Mouse (Mus musculus) adrenal gland, adult 18-20 months (tissue): ENCODE data around the gene Cisd2. TPM values are rescaled to one million over a fixed set of nuclear protein-coding genes. Genes with fewer than 3 reads are reported as not detected.
A peak's percentile ranks its signal among the peaks of the same experiment; 100 is the strongest.

ENCODE experiments used
- DNase-seq, 2 experiments: peaks; one replicate each; pipeline ENCODE4 v3.0.0; 2021 to 2022; ENCODE audit warnings: low spot score in 2 of 2
- long read RNA-seq, 2 experiments: library from polyadenylated mRNA; stranded (forward); transcript quantifications; one replicate each; pipeline ENCODE4 v2.0.0; 2021
- total RNA-seq, 2 experiments: library from RNA; stranded (reverse); gene quantifications; 1 replicate in 1 of 2; 2 replicates in 1 of 2; pipeline ENCODE4 v1.2.3; 2021

The Cisd2 gene
- total RNA-seq = 10 to 100 TPM; 25.7 to 37.3 TPM
- long read RNA-seq, experiment 1, transcript Cisd2-201 (3 exons, 3,361 nt) = major isoform, 18 of 23 reads
- long read RNA-seq, experiment 1, partial matches to known transcripts = 0 of 23 reads
- long read RNA-seq, experiment 1, other reads (novel, unspliced or antisense) = 3 of 23 reads
- long read RNA-seq, experiment 2, transcript Cisd2-201 (3 exons, 3,361 nt) = major isoform, 55 of 62 reads
- long read RNA-seq, experiment 2, partial matches to known transcripts = 0 of 62 reads
- long read RNA-seq, experiment 2, other reads (novel, unspliced or antisense) = 6 of 62 reads

DNA sequence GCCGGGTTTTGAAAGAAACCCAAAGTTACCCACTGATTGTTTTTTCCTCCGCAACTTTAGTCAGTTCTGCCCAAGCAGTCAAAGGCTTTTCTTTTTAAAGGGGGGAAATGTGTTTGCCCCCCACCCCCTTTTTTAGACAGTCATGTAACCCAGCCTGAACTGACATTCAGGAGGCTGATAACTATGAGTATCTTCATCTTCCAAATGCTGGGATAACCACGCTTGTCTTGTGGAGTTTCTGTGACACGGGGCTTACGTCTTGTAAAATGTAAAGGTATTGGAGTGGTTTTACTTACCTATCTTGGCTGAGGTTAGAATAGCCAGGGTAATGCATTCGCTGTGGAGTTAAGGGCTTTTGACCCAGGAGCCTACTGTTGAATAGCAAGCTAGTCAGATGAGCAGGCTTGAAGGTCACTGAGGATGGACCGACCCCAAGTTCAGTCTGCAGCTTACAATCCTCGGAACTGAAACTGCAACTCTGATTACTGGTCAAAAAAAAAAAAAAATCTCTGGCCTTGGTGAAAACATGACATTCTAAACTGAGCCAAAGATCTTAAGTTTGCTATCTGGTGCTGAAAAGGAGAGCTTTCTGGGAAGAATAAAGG, at the start of gene Cisd2:
Gene Cisd2 (minus strand): TSS at position 318 of the 605 bp plus-strand sequence.
- DNase-seq = peak in 1 of 2 experiments; percentile 7

DNA sequence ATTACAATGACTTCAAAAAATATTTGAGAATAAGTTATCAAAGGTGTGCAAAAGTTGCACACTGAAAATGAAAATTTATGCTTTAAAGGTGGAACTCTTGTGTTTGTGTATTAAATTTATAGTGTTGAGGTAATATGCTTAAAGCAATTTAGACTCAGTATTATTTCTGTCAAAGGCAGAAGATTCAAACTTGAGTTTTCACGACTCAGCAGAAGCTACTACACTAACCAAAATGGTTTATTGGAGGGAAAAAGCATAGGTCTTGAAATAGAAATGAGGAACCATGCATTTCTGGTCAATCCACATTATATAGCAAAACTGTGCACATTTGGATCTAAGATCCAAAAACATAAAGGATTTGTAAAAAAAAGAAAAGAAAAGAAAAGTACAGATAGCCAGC, 47.1 kb upstream of the Cisd2 start:
- DNase-seq = no peak

DNA sequence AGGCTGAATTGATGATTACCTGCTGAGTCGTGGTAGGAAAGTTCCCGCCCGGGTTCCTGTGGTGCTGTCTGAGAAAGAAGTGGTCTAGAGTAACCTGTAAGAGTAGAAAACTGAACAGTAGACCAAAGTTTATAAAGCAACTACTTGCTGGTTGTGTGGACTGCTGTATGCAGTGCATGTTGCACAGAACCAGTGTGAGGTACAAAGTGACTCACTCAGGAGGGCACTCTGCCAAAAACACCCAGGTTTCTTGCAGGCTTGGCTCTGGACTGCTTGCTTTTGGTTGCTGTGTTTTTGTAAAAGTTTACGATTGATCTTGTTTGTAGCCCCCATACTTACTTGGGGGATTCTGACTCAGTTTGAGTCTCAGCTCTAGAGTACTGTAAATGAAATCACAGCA, 46.2 kb upstream of the Cisd2 start:
- DNase-seq = peak; percentile 66 to 78

DNA sequence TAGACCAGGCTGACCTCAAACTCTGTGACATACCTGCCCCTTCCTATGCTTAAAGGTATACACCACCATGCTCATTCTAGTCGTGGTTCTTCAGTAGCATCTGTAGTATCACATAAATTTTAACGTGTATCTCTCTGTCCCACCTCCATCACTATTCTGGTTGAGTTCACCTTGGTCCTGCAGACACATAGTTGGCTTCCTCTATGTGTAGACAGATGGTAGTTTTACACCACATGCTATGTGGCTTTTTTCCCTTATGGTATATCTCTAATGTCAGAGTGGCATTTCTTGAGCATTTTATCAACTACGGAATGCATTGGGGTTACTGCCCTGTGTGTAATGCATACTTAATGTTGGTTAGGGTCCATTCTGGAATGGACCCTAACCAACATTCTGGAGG, 45.4 kb upstream of the Cisd2 start:
- no peak for DNase-seq

DNA sequence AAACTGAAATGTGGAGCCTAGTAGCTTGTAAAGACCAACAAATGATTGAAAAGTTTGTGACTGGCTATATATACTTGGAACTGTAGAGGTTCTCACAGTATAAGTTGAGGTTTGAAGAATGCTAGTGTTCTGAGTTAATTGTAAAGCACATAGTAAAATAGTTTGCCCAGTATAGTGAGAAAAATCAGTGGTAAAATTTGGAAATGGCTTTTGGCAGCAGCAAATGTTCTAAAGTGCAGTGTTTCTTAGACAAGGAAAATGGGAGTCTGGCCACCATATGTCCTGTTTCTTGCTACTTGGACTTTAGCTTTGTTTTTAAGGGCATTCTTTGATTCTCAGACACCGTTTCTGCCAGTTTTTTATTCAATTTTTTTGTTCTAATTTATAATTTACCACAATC, 44.7 kb upstream of the Cisd2 start:
- no peak for DNase-seq

DNA sequence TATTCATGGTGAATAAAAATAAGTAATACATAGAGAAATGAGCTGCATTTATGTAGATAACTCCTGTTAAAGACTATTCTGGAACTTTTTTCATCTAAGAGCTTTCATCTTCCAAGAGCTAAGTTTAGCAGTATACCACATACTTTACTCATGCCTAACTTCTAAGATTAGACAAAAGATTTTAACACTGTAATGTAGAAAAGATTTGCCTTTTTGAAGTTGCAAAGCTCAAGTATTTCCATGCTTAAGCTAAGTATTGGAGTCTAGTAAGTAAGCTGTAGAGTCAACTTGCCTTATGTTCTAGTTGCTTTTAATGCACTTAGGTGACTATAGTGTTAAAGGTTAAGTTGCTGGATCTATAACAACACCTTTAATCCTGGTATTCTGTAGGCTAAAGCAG, 35.3 kb upstream of the Cisd2 start:
- no peak for DNase-seq

DNA sequence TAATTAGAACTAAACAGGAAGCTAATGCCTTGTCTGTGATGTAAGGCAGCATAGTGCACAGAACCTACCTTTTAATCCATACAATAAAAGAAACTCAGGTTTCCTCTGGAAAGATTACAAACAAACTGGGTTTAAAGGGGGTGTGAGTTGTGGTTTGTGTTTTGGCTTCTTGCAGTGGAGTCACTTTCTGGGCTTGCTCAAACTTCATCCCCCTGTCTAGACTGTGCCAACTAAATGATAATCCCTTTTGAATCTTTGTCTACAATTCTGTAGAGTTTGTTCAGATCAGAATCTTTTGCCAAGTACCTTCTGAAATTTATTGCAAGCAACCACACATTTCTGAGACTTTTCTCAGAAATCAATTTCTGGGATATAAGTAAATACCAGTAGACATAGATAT, 21.2 kb upstream of the Cisd2 start:
- DNase-seq = no peak

DNA sequence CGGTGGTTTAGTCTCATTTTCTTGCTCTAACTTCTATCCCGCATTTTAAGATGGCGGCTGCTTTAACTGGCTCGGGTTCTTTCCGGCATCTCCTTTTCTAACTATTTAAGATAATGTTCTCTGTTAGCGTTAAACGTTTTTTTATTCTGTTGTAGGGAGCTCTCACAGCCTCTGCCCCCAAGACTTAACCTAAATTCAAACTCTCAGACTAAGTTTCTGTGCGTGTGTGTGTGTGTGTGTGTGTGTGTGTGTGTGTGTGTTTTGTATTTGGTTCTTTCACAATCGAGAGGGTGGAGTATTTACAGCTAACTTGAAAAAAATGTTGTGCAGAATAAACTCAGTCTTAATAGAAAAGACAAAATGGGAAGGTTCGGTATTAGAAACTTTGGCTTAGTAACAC, 16.9 kb upstream of the Cisd2 start:
- no peak for DNase-seq

DNA sequence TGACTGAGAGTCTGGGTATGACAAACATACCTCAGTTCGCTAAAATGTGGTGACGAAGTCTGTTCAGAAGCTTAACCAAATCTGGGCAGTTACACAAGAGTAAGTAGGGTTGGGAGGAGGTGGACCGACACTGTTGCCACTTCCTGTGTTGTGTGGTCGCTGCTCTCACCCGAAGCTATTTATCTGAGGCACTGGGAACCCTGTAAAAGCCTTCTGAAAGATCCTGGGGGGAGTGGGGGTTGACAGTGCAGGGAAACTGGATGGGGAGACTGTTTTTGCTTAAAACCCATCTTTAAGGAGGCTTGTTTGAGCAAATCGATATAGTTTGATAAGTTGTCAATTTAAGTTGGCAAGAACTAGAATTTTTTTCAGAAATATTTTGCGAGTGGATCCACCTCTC, 16.5 kb upstream of the Cisd2 start:
- peak in 1 of 2 experiments; percentile 22 for DNase-seq

DNA sequence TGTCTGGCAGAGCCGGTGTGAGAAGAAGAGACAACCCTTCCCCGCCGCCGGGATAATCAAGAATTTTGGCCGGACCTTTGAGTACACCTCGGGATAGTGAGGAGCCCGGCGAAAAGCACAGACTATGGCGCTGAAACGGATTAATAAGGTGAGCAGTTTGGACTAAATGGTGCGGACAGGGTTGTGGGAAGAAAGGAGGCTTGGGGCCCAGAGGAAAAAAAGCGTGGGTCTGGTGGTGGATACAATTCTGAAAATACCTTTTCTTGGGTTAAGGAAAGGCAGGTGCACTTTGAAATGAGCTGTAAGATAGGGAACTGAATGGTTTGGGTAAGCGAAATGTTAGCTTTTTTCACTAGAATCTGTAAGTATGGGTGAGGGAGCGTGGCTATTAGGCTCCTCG, 15.9 kb upstream of the Cisd2 start:
- no peak for DNase-seq

DNA sequence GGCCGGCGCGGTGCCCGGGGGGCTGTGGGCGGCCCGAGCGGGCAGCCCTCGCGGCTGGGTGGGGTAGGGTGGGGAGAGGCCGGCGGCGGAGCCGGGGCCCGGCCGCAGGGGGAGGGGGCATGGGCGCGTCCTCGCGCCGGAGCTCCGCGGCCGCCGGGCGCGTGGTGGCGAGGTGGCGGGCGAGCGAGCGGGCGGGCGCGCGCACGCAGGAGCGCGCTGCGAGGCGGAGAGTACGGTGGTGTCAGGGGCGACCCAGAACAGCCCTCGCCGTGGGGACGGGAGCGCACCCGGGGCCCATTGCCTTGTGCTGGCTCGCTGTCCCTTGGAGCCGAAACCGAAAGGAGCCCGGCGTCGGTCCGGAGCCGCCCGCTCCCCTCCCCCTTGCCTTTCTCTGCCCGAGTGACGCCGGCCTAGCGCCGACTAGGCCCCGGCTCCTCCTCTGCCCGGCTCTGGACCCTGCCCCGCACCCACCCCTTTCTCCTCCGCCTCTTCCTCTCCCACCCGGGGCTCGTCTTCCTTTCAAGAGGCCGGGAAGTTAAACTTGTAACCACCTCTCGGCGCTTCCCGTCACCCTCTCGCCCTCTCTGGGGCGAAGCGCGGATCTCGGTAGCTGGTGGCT, 15.3 kb upstream of the Cisd2 start:
- peak; percentile 80 for DNase-seq

DNA sequence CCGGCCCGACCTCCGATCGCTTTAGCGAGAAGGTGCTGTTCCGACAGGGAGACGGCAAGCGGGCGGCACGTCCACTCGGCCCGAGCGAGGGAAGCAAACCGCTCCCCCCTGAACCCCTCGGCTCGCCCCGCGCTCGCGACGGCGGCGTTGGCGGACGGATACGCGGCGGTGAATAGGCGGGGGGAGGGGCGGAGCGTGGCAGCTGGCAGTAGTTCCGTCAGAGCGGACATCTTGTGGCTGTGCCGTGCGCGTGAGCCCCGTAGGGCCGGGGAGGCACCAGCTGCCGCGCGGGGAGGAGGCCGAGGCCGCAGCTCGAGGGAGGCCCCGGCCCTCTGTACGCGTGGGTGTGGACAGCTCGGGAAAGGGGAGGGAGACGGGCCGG, 14.8 kb upstream of the Cisd2 start:
- peak; percentile 92 for DNase-seq

DNA sequence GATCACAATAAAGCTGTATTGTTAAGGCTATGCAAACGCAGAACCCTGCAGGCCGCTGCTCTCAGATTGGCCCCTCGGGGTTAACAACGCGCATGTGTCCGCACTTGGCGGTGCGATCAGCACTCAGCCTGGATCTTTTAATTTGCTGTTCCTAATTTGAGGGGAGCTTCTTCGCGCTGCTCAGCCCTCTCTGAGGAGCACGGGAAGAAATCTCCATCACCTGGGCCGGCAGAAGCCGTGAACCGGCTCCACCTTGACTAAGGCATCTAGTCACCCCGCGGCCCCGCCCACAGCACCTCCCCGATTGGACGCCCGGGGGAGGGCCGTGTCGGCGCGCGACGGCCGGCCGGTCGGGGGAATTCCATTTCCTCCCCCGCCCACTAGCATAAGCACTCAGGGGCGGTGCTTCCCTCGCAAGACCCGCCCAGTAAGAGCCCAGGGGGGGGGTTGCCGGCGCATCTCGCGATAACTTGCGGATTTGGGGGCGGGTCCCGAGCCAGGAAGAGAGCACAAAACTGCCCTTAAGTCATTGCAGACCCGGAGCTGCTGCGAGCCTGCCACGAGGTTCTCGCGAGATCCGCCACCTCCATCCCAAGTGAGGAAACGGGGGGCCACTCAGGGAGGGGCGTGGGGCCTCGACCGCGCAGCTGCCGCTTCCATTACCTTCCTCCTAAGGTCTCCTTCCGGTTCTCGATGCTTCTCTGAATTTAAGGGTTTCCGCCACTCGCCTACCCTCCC, 14.2 kb upstream of the Cisd2 start, which contains the start of gene Ube2d3:
Gene Ube2d3 (plus strand): TSS at position 392 of the 738 bp plus-strand sequence.
- DNase-seq = peak; percentile 98 to 99

DNA sequence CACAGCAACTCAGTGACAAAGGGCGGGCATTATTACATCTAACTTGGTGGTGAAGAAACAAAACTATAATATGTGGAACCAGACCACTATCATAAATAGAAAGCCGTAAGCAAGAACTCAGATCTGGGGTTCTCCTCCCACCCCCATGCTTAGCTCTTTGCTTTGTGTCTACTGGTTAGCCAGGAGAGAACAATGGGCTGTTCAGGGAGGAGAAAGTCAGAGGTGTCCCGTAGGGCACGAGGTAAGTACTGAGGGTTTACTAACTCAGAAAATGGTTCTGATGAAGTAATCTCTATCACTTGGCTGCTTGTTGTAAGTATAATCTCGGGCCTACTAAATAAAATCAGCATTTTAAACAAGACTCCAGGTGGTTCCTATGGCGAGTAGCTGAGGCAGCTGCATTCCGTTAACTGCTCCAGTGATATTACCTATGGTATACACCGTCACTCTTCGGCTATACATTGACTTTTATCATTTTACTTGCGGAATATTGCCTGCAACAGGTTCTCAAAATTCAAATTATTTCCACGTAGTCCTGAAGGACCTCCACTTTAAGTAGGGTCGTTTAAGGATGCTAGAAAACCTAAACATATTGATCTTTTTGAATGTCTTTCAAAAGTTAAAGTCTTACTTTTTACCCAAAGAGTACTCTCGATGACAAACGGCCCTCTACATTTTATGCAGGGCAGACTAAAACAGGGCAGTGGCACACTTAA, 13.3 kb upstream of the Cisd2 start:
- no peak for DNase-seq

DNA sequence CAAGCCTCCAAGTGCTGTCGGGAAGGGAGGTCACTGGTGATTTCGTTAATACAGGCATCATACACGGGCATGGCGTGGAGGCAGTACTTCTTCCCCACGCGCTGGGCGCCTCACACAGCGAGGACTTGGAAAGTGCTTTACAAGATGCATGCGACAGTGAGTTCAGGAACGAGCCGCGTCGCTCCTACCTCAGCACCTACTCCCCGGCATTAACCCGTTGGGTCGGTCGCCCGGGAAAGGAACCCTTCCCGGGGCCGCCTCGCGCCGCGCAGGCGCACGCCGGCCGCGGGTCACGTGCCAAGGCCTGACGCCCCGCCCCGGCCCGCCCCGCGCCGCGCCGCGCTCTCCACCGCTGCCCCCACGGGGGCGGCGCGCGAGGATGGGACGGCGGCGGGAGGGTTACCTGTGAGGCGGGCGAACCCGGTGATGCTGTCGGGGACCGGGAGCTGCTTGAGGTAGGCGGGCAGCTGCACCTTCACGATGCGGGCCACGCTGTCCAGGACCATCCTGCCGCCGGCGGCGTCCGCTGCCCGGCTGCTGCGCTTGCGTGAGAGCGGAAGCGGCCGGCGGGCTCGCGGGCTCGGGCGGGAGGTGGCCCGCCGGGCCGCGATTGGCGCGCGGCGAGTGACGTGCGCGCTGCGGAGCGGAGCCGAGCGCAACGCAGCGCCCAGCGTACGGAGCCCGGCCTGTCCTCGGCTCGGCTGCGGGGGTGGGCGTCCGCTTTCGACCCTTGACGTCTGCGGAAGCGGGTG, 693 bp downstream of the Cisd2 start:
- DNase-seq = peak; percentile 86 to 87

DNA sequence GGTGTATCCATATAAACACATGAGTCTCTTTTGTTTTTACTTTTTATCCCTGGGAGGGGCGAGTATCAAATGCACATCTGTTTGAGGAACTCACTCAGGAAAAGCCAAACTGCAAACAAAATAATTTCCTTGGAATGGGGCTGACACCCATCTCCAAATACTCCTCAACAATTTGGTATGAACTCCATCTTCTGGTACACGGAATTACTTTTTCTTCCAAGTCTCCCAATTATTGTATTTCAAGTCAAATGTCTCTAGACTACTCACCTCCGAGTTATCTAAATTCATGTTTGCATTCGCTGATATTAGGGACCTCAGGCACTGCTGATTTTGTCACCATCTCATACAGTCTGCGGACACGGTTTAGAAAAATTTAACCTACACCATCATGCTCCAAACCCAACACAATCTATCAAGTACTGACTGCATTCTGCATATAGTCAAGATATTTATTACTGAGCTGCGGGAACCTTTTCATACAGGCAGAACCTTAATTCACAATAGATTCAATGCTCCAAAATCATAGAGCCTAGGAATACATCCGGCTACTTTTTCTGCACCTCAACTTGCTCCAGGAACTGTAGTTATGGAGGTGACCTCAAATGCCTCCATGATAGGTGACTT, 1.4 kb downstream of the Cisd2 start:
- no peak for DNase-seq

DNA sequence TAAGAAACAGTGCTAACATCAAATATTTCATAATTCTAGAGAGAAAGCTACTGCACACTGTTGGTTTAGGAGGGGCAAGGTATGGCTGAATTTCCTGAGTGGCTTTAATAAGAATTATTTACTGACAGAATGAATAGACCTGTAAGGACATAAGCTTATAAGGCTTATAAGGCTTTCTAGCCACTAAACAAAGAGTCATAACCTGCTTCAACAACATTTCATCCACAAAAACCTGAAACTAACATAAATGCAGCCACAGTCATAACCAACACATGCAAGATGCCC, 2.5 kb downstream of the Cisd2 start:
- no peak for DNase-seq

DNA sequence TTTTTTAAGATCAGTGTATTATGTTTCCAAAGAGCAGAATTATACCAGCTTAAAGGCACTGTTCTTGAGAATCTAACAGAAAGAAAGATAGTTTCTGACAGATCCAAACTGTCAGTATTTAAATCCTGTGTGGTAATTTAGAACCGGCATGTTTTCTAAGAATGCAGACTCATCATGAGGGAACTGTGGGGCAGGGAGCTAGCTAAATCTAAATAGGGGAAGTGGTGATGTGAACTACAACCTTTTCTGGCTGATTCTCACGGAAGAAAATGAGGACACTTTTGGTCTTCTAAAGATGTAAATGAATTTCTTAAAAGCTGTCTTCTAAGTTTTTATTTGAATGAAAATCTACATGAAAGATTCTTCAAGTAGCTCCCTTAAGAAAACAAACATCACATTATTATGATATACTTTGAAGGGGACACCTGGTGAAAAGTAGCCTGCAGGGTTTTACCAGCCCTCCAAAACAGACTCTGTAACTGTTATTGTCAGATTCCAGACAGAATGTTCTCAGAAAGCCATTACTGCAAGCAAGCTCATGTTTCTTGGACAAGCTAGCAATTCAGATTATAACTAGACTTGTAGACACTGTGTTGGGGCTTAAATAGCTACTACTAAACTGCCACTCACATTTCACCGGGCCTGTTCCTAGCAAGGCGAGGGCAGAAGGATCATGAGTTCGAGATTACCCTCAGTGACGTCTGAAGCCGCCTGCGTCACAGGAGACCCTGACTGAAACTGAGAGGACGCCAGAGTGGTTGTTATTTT, 3.0 kb downstream of the Cisd2 start:
- DNase-seq = no peak

DNA sequence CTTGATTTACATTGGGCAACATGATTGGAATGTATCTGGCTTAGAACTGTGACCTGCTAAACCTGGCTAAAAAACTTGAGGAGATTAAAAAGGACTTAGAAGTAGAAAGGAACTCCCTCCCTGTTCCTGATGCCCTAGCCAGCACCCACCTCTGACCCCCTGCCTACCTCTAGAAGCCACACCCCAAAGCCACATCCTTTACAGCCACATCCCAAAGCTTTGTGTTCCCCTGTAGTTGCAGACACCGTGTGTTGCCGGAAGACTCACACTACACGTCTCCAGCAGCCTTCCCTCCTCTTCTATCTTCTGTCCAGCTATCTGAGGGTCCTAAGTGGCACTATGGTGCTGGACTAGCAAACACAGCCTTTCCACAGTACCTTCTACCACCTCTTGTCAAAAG, 5.9 kb downstream of the Cisd2 start:
- no peak for DNase-seq
